Mouse (Mus musculus) stomach, embryonic 15.5 days (tissue): ENCODE results near the gene Pifo. TPM values are rescaled to one million over a fixed set of nuclear protein-coding genes. Genes with fewer than 3 reads are reported as not detected.
"Not testable (repeated sequence)": the region's sequence is repeated elsewhere in the genome, so short reads cannot be mapped to it uniquely, and the experiment has no call there.

Experiments used
- ATAC-seq: fragments of 200-750 bp; cut with Nextera tagmentation; 2 replicates; pipeline ENCODE4 v1.8.0; 2017; ENCODE audit warnings: low read depth, moderate number of reproducible peaks, moderate TSS enrichment; ENCODE audit not compliant: insufficient read depth, low FRiP score
- H3K27ac ChIP-seq: fragments of 300-500 bp; sonication (generic); 2 replicates; pipeline ENCODE4 v1.5.1; 2015; ENCODE audit warnings: mild to moderate bottlenecking, inconsistent platforms
- H3K27me3 ChIP-seq: fragments of 300-500 bp; sonication (generic); replicated peaks from 2 replicates; pipeline ENCODE4 v1.6.1; 2015; ENCODE audit warnings: inconsistent platforms
- H3K36me3 ChIP-seq: fragments of 300-500 bp; sonication (generic); 2 replicates; pipeline ENCODE4 v1.6.1; 2015; ENCODE audit warnings: inconsistent platforms
- H3K4me1 ChIP-seq: fragments of 300-500 bp; sonication (generic); 2 replicates; pipeline ENCODE4 v1.6.1; 2015; ENCODE audit warnings: inconsistent platforms
- H3K4me2 ChIP-seq: fragments of 300-500 bp; sonication (generic); 2 replicates; pipeline ENCODE4 v1.6.1; 2015; ENCODE audit warnings: mild to moderate bottlenecking, inconsistent platforms
- H3K4me3 ChIP-seq: fragments of 300-500 bp; sonication (generic); replicated peaks from 2 replicates; pipeline ENCODE4 v1.5.1; 2015; ENCODE audit warnings: inconsistent platforms
- H3K9ac ChIP-seq: fragments of 300-500 bp; sonication (generic); 2 replicates; pipeline ENCODE4 v1.6.1; 2015; ENCODE audit warnings: inconsistent platforms
- H3K9me3 ChIP-seq: fragments of 300-500 bp; sonication (generic); 2 replicates; pipeline ENCODE4 v1.6.1; 2016; ENCODE audit warnings: inconsistent platforms
- WGBS: fragments of 180-500 bp; shearing (Covaris S2); methylation state at CpG from one replicate; pipeline ENCODE4 v1.1.7; 2015; 5-methylcytosine and 5-hydroxymethylcytosine counted together
- polyA plus RNA-seq: library from polyadenylated mRNA; unstranded; fragments of >200 nt; fragmentation: Nextera tagmentation; extraction: Ambion mirVana; gene quantifications from 2 replicates; pipeline ENCODE4 v1.2.1, GENCODE M21; 2015

Gene Pifo
- 0.19 TPM in 1 of 2 replicates, not detected in the other for polyA plus RNA-seq

GRCm38 (mm10) chr3:106014546-106014945 is at the start of gene Pifo:
Pifo (minus strand) TSS chr3:106014646.
- ATAC-seq: no peak
- Histone ChIP-seq H3K9ac (no peak within 1 kb of the TSS), H3K36me3 (no peaks in the 10 kb centered on the region), H3K9me3 (no peaks in the 10 kb centered on the region), H3K4me3 (no peak within 1 kb of the TSS), H3K4me1 (no peaks in the 10 kb centered on the region), H3K4me2 (no peak within 1 kb of the TSS), H3K27ac (no peak within 1 kb of the TSS), H3K27me3 (no peaks in the 10 kb centered on the region)
- 87% methylated on average over 2 of the region's 2 CpGs for WGBS

GRCm38 (mm10) chr3:106057966-106058365 is 43.5 kb upstream of the Pifo start:
- WGBS: 71% methylated on average over 3 of the region's 3 CpGs
- no peaks in the 10 kb centered on the region for H3K4me1 ChIP-seq
- H3K9ac ChIP-seq: no peak overlapping the region
- no peak for ATAC-seq
- H3K4me3 ChIP-seq: no peak overlapping the region
- no peak overlapping the region for H3K27ac ChIP-seq
- H3K27me3 ChIP-seq: no peaks in the 10 kb centered on the region
- no peaks in the 10 kb centered on the region for H3K9me3 ChIP-seq
- no peaks in the 10 kb centered on the region for H3K36me3 ChIP-seq
- no peak overlapping the region for H3K4me2 ChIP-seq

- H3K36me3 ChIP-seq: no peaks in the 10 kb centered on the region
- ATAC-seq: no peak
- WGBS: 65% methylated on average over 18 of the region's 18 CpGs
- H3K4me3 ChIP-seq: no peak overlapping the region
- H3K4me2 ChIP-seq: no peak overlapping the region
- no peaks in the 10 kb centered on the region for H3K27me3 ChIP-seq
- no peaks in the 10 kb centered on the region for H3K4me1 ChIP-seq
- H3K9me3 ChIP-seq: no peaks in the 10 kb centered on the region
- no peak overlapping the region for H3K27ac ChIP-seq
- no peak overlapping the region for H3K9ac ChIP-seq
Measured at GRCm38 (mm10) chr3:106051896-106052295, 37.5 kb upstream of the Pifo start.

- Histone ChIP-seq H3K27me3 (no peaks in the 10 kb centered on the region), H3K9me3 (no peaks in the 10 kb centered on the region), H3K4me1 (no peaks in the 10 kb centered on the region), H3K27ac (no peak overlapping the region), H3K4me2 (no peak overlapping the region), H3K4me3 (no peak overlapping the region), H3K36me3 (no peaks in the 10 kb centered on the region), H3K9ac (no peak overlapping the region)
- 78% methylated on average over 2 of the region's 2 CpGs for WGBS
- ATAC-seq: no peak
Measured at GRCm38 (mm10) chr3:106040306-106040705, 25.9 kb upstream of the Pifo start.

- 83% methylated on average over 1 of the region's 1 CpGs for WGBS
- H3K4me2 ChIP-seq: no peak within 1 kb of the TSS
- ATAC-seq: no peak
Measured at GRCm38 (mm10) chr3:106032781-106033180, 18.3 kb upstream of the Pifo start, which contains the start of gene Chil5. Chil5 (minus strand) TSS chr3:106032814.

GRCm38 (mm10) chr3:106024135-106024534 is 9.7 kb upstream of the Pifo start:
- Histone ChIP-seq H3K27me3 (no peaks in the 10 kb centered on the region), H3K9me3 (no peaks in the 10 kb centered on the region), H3K4me2 (no peak overlapping the region), H3K36me3 (no peaks in the 10 kb centered on the region), H3K9ac (no peak overlapping the region), H3K27ac (no peak overlapping the region), H3K4me1 (no peaks in the 10 kb centered on the region), H3K4me3 (no peak overlapping the region)
- no peak for ATAC-seq
- WGBS: 87% methylated on average over 2 of the region's 2 CpGs

More at GRCm38 (mm10) chr3:106032781-106033180, 18.3 kb upstream of the Pifo start, which contains the start of gene Chil5:
- Histone ChIP-seq H3K4me1 (no peaks in the 10 kb centered on the region), H3K27me3 (no peaks in the 10 kb centered on the region), H3K9me3 (no peaks in the 10 kb centered on the region), H3K4me3 (no peak within 1 kb of the TSS), H3K36me3 (no peaks in the 10 kb centered on the region), H3K9ac (no peak within 1 kb of the TSS), H3K27ac (no peak within 1 kb of the TSS)

- no peak for ATAC-seq
- Histone ChIP-seq H3K36me3 (no peaks in the 10 kb centered on the region), H3K4me1 (no peaks in the 10 kb centered on the region), H3K9ac (no peak overlapping the region), H3K9me3 (no peaks in the 10 kb centered on the region), H3K27me3 (no peaks in the 10 kb centered on the region), H3K4me2 (no peak overlapping the region), H3K4me3 (no peak overlapping the region), H3K27ac (no peak overlapping the region)
Measured at GRCm38 (mm10) chr3:106021840-106022239, 7.4 kb upstream of the Pifo start.

GRCm38 (mm10) chr3:106003360-106003759 is 11.1 kb downstream of the Pifo start:
- not testable (repeated sequence) for H3K4me3 ChIP-seq, H3K9ac ChIP-seq, H3K27ac ChIP-seq, ATAC-seq, H3K4me1 ChIP-seq, H3K4me2 ChIP-seq, H3K9me3 ChIP-seq, H3K27me3 ChIP-seq, H3K36me3 ChIP-seq
- WGBS: 57% methylated on average over 10 of the region's 10 CpGs

GRCm38 (mm10) chr3:106001416-106002370 is 12.8 kb downstream of the Pifo start:
- no peak overlapping the region for H3K9ac ChIP-seq
- H3K4me3 ChIP-seq: 0 out of 2 replicates have a peak overlapping the region, but pooled peaks have one; percentile 5
- 17% methylated on average over 16 of the region's 17 CpGs for WGBS
- H3K9me3 ChIP-seq: no peaks in the 10 kb centered on the region
- H3K36me3 ChIP-seq: no peaks in the 10 kb centered on the region
- peak; percentile 87 for ATAC-seq
- no peak overlapping the region for H3K27ac ChIP-seq
- H3K4me2 ChIP-seq: peak overlapping the region; percentile 16
- no peaks in the 10 kb centered on the region for H3K27me3 ChIP-seq
- H3K4me1 ChIP-seq: no peaks in the 10 kb centered on the region; the same call in 1 of the 2 replicates

GRCm38 (mm10) chr3:106000707-106001375 is 13.6 kb downstream of the Pifo start:
- Histone ChIP-seq H3K36me3 (no peaks in the 10 kb centered on the region), H3K27ac (no peak overlapping the region), H3K9ac (no peak overlapping the region), H3K4me2 (peak overlapping the region; percentile 16), H3K4me3 (0 out of 2 replicates have a peak overlapping the region, but pooled peaks have one; percentile 5), H3K9me3 (no peaks in the 10 kb centered on the region), H3K27me3 (no peaks in the 10 kb centered on the region), H3K4me1 (no peaks in the 10 kb centered on the region; the same call in 1 of the 2 replicates)
- 18% methylated on average over 11 of the region's 11 CpGs for WGBS
- ATAC-seq: peak; percentile 39; the same call in 1 of the 2 replicates

- H3K4me1 ChIP-seq: no peaks in the 10 kb centered on the region
- H3K9ac ChIP-seq: no peak overlapping the region
- WGBS: 52% methylated on average over 2 of the region's 2 CpGs
- ATAC-seq: no peak
- H3K4me2 ChIP-seq: no peak overlapping the region
- no peaks in the 10 kb centered on the region for H3K27me3 ChIP-seq
- H3K4me3 ChIP-seq: no peak overlapping the region
- H3K27ac ChIP-seq: no peak overlapping the region
- no peaks in the 10 kb centered on the region for H3K9me3 ChIP-seq
- no peaks in the 10 kb centered on the region for H3K36me3 ChIP-seq
Measured at GRCm38 (mm10) chr3:105994730-105995129, 19.7 kb downstream of the Pifo start.
